Mouse (Mus musculus) midbrain, embryonic 16.5 days (tissue): ENCODE data around the gene Anapc13. TPM values are rescaled to one million over a fixed set of nuclear protein-coding genes. Genes with fewer than 3 reads are reported as not detected.

ENCODE experiments used
- ATAC-seq: fragments of 200-750 bp; cut with Nextera tagmentation; 2 replicates; pipeline ENCODE4 v1.8.0; 2017; ENCODE audit warnings: moderate TSS enrichment
- H3K27ac ChIP-seq: fragments of 300-500 bp; sonication (generic); 2 replicates; pipeline ENCODE4 v1.5.1; 2014; ENCODE audit warnings: mild to moderate bottlenecking, low read length, mixed read lengths
- H3K27me3 ChIP-seq: fragments of 300-500 bp; sonication (generic); 2 replicates; pipeline ENCODE4 v1.6.1; 2014; ENCODE audit warnings: low read depth, low read length, mixed read lengths; ENCODE audit not compliant: control insufficient read depth, insufficient read depth
- H3K36me3 ChIP-seq: fragments of 300-500 bp; sonication (generic); 2 replicates; pipeline ENCODE4 v1.6.1; 2014; ENCODE audit warnings: mild to moderate bottlenecking, low read length, moderate library complexity, mixed read lengths; ENCODE audit not compliant: control insufficient read depth, insufficient read depth
- H3K4me1 ChIP-seq: fragments of 300-500 bp; sonication (generic); 2 replicates; pipeline ENCODE4 v1.6.1; 2014; ENCODE audit warnings: mild to moderate bottlenecking, low read length, mixed read lengths; ENCODE audit not compliant: control insufficient read depth, insufficient read depth
- H3K4me2 ChIP-seq: fragments of 300-500 bp; sonication (generic); 2 replicates; pipeline ENCODE4 v1.6.1; 2014; ENCODE audit warnings: mild to moderate bottlenecking, low read length, mixed read lengths
- H3K4me3 ChIP-seq: fragments of 300-500 bp; sonication (generic); 2 replicates; pipeline ENCODE4 v1.5.1; 2014; ENCODE audit warnings: low read depth, mild to moderate bottlenecking, low read length, moderate library complexity, mixed read lengths
- H3K9ac ChIP-seq: fragments of 300-500 bp; sonication (generic); 2 replicates; pipeline ENCODE4 v1.6.1; 2014; ENCODE audit warnings: low read depth, low read length, mixed read lengths
- H3K9me3 ChIP-seq: fragments of 300-500 bp; sonication (generic); replicated peaks from 2 replicates; pipeline ENCODE4 v1.6.1; 2014; ENCODE audit warnings: mild to moderate bottlenecking, low read length, mixed read lengths; ENCODE audit not compliant: control insufficient read depth, poor library complexity, severe bottlenecking
- WGBS: fragments of 180-500 bp; shearing (Covaris S2); extraction: QIAGEN DNeasy Blood & Tissue Kit; methylation state at CpG from one replicate; pipeline ENCODE4 v1.1.7; 2014; 5-methylcytosine and 5-hydroxymethylcytosine counted together
- polyA plus RNA-seq: library from polyadenylated mRNA; unstranded; fragments of >200 nt; fragmentation: Nextera tagmentation; extraction: Ambion mirVana; gene quantifications from 2 replicates; pipeline ENCODE4 v1.2.1, GENCODE M21; 2015

Gene Anapc13
- 116 and 126 TPM in 2 replicates for polyA plus RNA-seq

- no peaks in the 10 kb centered on the region for H3K9me3 ChIP-seq
- H3K9ac ChIP-seq: peak within 1 kb of the TSS; percentile 99
- peak; percentile 94 for ATAC-seq
- H3K4me3 ChIP-seq: peak within 1 kb of the TSS; percentile 89
- no peaks in the 10 kb centered on the region for H3K36me3 ChIP-seq
- H3K4me2 ChIP-seq: peak within 1 kb of the TSS; percentile 73
- H3K27ac ChIP-seq: peak within 1 kb of the TSS; percentile 97
- H3K27me3 ChIP-seq: no peaks in the 10 kb centered on the region
- peaks cover 15% of the 10 kb centered on the region for H3K4me1 ChIP-seq
- under 1% methylated on average over 81 of the region's 84 CpGs for WGBS
Observed at GRCm38 (mm10) chr9:102625983-102626838, at the start of gene Anapc13, which contains the start of gene Cep63. TSS of gene Anapc13 (plus strand) at chr9:102626296. TSS of gene Cep63 (minus strand) at chr9:102626534.

GRCm38 (mm10) chr9:102577480-102577879 is 48.6 kb upstream of the Anapc13 start:
- no peaks in the 10 kb centered on the region for H3K36me3 ChIP-seq
- H3K27ac ChIP-seq: no peak overlapping the region
- no peak overlapping the region for H3K9ac ChIP-seq
- no peak overlapping the region for H3K4me2 ChIP-seq
- 81% methylated on average over 5 of the region's 5 CpGs for WGBS
- no peak for ATAC-seq
- H3K27me3 ChIP-seq: no peaks in the 10 kb centered on the region
- no peak overlapping the region for H3K4me3 ChIP-seq
- H3K4me1 ChIP-seq: no peaks in the 10 kb centered on the region
- no peaks in the 10 kb centered on the region for H3K9me3 ChIP-seq

- H3K4me1 ChIP-seq: no peaks in the 10 kb centered on the region
- H3K9ac ChIP-seq: no peak overlapping the region
- H3K27me3 ChIP-seq: no peaks in the 10 kb centered on the region
- H3K36me3 ChIP-seq: peaks cover 13% of the 10 kb centered on the region; the same call in 1 of the 2 replicates
- no peak overlapping the region for H3K27ac ChIP-seq
- WGBS: 77% methylated on average over 12 of the region's 12 CpGs
- no peak for ATAC-seq
- H3K4me2 ChIP-seq: no peak overlapping the region
- no peaks in the 10 kb centered on the region for H3K9me3 ChIP-seq
- H3K4me3 ChIP-seq: no peak overlapping the region
Observed at GRCm38 (mm10) chr9:102581921-102582469, 44.1 kb upstream of the Anapc13 start.

GRCm38 (mm10) chr9:102587347-102587746 is 38.7 kb upstream of the Anapc13 start:
- Histone ChIP-seq H3K4me3 (no peak overlapping the region), H3K9ac (no peak overlapping the region), H3K4me2 (no peak overlapping the region), H3K27me3 (no peaks in the 10 kb centered on the region), H3K27ac (no peak overlapping the region), H3K9me3 (no peaks in the 10 kb centered on the region), H3K36me3 (peaks cover 13% of the 10 kb centered on the region; the same call in 1 of the 2 replicates), H3K4me1 (no peaks in the 10 kb centered on the region)
- ATAC-seq: no peak
- WGBS: 72% methylated on average over 5 of the region's 5 CpGs

- no peak overlapping the region for H3K4me3 ChIP-seq
- H3K9me3 ChIP-seq: no peaks in the 10 kb centered on the region
- no peaks in the 10 kb centered on the region for H3K27me3 ChIP-seq
- no peak overlapping the region for H3K9ac ChIP-seq
- WGBS: 35% methylated on average over 6 of the region's 6 CpGs
- ATAC-seq: no peak
- peaks cover 10% of the 10 kb centered on the region for H3K36me3 ChIP-seq
- no peak overlapping the region for H3K27ac ChIP-seq
- no peak overlapping the region for H3K4me2 ChIP-seq
- no peaks in the 10 kb centered on the region for H3K4me1 ChIP-seq
Observed at GRCm38 (mm10) chr9:102594667-102595393, 31.3 kb upstream of the Anapc13 start.

- Histone ChIP-seq H3K36me3 (peaks cover 13% of the 10 kb centered on the region), H3K4me2 (no peak overlapping the region), H3K4me3 (no peak overlapping the region), H3K9me3 (no peaks in the 10 kb centered on the region), H3K4me1 (no peaks in the 10 kb centered on the region), H3K27me3 (no peaks in the 10 kb centered on the region), H3K9ac (no peak overlapping the region), H3K27ac (no peak overlapping the region)
- ATAC-seq: no peak
- WGBS: 68% methylated on average over 8 of the region's 8 CpGs
Observed at GRCm38 (mm10) chr9:102595662-102596436, 30.2 kb upstream of the Anapc13 start.

- Histone ChIP-seq H3K4me1 (no peaks in the 10 kb centered on the region), H3K9me3 (no peaks in the 10 kb centered on the region), H3K4me2 (no peak overlapping the region), H3K9ac (no peak overlapping the region), H3K36me3 (peaks cover 7% of the 10 kb centered on the region), H3K4me3 (no peak overlapping the region), H3K27me3 (no peaks in the 10 kb centered on the region), H3K27ac (no peak overlapping the region)
- no peak for ATAC-seq
- WGBS: 81% methylated on average over 2 of the region's 2 CpGs
Observed at GRCm38 (mm10) chr9:102601187-102601586, 24.9 kb upstream of the Anapc13 start.

- Histone ChIP-seq H3K27me3 (no peaks in the 10 kb centered on the region), H3K9me3 (no peaks in the 10 kb centered on the region), H3K4me3 (no peak overlapping the region), H3K27ac (no peak overlapping the region), H3K4me2 (no peak overlapping the region), H3K9ac (no peak overlapping the region), H3K4me1 (no peaks in the 10 kb centered on the region), H3K36me3 (0 out of 2 replicates have a peak, but pooled peaks cover 3% of the 10 kb centered on the region)
- ATAC-seq: no peak
- WGBS: 79% methylated on average over 2 of the region's 2 CpGs
Observed at GRCm38 (mm10) chr9:102601666-102602065, 24.4 kb upstream of the Anapc13 start.
